Mouse (Mus musculus): ENCODE measurements around the gene Metap1. TPM values are rescaled to one million over a fixed set of nuclear protein-coding genes. Genes with fewer than 3 reads are reported as not detected.
"Not testable (repeated sequence)": the region's sequence is repeated elsewhere in the genome, so short reads cannot be mapped to it uniquely, and the experiment has no call there.

Gene Metap1
- polyA plus RNA-seq, 1 experiment from 2014 or later: 49.2 TPM

DNA sequence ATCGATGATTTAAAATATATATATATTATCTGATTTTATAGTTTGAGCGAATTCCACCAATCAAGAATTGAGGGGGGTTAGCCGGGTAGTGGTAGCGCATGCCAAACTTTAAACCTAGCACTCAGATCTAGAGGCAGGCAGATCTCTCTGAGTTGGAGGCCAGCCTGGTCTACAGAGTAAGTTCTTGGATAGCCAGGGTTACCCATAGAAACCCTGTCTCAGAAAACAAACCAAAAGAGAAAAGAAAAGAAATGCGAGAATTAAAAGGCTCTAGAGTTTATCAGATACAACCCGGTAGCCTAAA, 671 bp upstream of the Metap1 start:
- no peaks in the 10 kb centered on the region for H3K27me3 ChIP-seq (ENCODE audit: control insufficient read depth, insufficient read depth, low read length)
- no peak overlapping the region for H3K27ac ChIP-seq (ENCODE audit: low read depth, low read length)
- H3K36me3 ChIP-seq (ENCODE audit: control insufficient read depth, insufficient read depth, low read length): peaks cover 2% of the 10 kb centered on the region; the same call in 1 of the 2 replicates
- H3K4me2 ChIP-seq: peak overlapping the region; percentile 41
- no peaks in the 10 kb centered on the region for H3K9me3 ChIP-seq (ENCODE audit: control insufficient read depth, low read length)
- H3K4me1 ChIP-seq (ENCODE audit: control insufficient read depth, insufficient read depth, low read length): peaks cover 8% of the 10 kb centered on the region
- H3K4me3 ChIP-seq (ENCODE audit: low read depth, low read length): peak overlapping the region; percentile 77
- 30% methylated on average over 6 of the region's 6 CpGs for WGBS
- 0 out of 2 replicates have a peak, but pooled peaks have one; percentile 13 for ATAC-seq (ENCODE audit: low FRiP score)
- H3K9ac ChIP-seq (ENCODE audit: low read length): peak overlapping the region; percentile 29; the same call in 1 of the 2 replicates
- peak; percentile 82 for DNase-seq (ENCODE audit: low spot score, missing footprints)

DNA sequence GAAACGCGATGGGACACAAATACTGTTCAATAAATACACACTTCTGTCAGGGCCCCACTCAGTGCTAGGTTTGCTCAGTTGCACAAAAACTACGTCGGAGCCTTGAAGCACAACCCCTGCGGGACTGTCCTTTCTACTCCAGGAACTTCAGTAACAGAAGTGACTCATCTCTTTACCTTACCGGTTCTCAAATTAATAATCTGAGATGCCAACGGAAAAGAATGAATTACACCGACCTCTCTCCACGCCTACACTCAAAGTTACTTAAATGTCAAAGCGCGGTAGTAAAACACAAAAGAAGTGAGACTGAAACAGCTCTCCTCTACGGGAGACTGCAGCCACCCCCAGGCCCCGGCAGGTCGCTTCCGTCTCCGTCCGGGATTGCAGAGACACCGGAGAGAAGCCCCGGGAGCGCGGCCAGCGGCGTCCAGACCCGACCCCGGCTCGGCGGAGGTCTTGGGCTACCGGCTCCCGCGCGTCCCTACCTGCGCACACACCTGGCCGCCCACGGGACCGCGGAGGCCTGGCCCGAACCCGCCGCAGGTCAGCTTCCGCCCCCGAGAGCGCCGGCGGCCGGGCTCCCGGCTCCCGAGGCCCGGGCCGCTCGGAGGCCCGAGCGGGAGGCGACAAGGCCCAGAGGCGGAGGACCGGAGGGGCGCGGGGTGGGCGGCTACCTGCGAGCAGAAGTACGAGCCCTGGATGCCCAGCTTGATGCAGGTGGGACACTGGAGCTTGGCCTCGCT, 560 bp downstream of the Metap1 start:
- peak overlapping the region; percentile 7; the same call in 1 of the 2 replicates for H3K27ac ChIP-seq (ENCODE audit: low read depth, low read length)
- H3K4me3 ChIP-seq (ENCODE audit: low read depth, low read length): peak overlapping the region; percentile 77
- no peaks in the 10 kb centered on the region for H3K9me3 ChIP-seq (ENCODE audit: control insufficient read depth, low read length)
- under 1% methylated on average over 60 of the region's 61 CpGs for WGBS
- peak overlapping the region; percentile 68 for H3K4me2 ChIP-seq
- peaks cover 8% of the 10 kb centered on the region for H3K4me1 ChIP-seq (ENCODE audit: control insufficient read depth, insufficient read depth, low read length)
- DNase-seq (ENCODE audit: low spot score, missing footprints) (peak; percentile 90), ATAC-seq (ENCODE audit: low FRiP score) (no peak)
- peak overlapping the region; percentile 84 for H3K9ac ChIP-seq (ENCODE audit: low read length)
- no peaks in the 10 kb centered on the region for H3K27me3 ChIP-seq (ENCODE audit: control insufficient read depth, insufficient read depth, low read length)
- H3K36me3 ChIP-seq (ENCODE audit: control insufficient read depth, insufficient read depth, low read length): peaks cover 9% of the 10 kb centered on the region; the same call in 1 of the 2 replicates

DNA sequence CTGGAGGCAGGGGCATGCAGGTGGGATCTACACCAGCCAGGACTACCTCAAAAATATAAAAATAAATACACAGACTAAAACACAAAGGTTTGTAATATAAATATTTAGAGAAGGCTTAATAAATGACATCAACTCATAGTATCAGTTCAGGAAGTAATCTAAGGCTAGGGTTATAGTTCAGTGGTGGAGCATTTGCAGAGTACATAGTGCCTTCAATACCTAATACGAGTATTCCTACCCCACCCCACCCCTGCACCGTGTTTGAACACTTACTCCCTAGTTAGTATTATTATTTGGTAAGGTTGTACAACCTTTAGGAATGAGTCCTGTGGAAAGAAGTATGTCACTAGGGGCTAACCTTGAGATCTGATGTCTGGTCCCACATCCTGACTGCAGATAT, 6.1 kb downstream of the Metap1 start:
- Histone ChIP-seq H3K4me2 (no peak overlapping the region), H3K9me3 (ENCODE audit: control insufficient read depth, low read length) (no peaks in the 10 kb centered on the region), H3K4me3 (ENCODE audit: low read depth, low read length) (no peak overlapping the region), H3K27ac (ENCODE audit: low read depth, low read length) (no peak overlapping the region), H3K9ac (ENCODE audit: low read length) (no peak overlapping the region), H3K36me3 (ENCODE audit: control insufficient read depth, insufficient read depth, low read length) (peaks cover 14% of the 10 kb centered on the region; the same call in 1 of the 2 replicates), H3K4me1 (ENCODE audit: control insufficient read depth, insufficient read depth, low read length) (peaks cover 7% of the 10 kb centered on the region), H3K27me3 (ENCODE audit: control insufficient read depth, insufficient read depth, low read length) (no peaks in the 10 kb centered on the region)
- 97% methylated on average over 2 of the region's 2 CpGs for WGBS
- ATAC-seq (ENCODE audit: low FRiP score) (no peak), DNase-seq (ENCODE audit: low spot score, missing footprints) (no peak)

DNA sequence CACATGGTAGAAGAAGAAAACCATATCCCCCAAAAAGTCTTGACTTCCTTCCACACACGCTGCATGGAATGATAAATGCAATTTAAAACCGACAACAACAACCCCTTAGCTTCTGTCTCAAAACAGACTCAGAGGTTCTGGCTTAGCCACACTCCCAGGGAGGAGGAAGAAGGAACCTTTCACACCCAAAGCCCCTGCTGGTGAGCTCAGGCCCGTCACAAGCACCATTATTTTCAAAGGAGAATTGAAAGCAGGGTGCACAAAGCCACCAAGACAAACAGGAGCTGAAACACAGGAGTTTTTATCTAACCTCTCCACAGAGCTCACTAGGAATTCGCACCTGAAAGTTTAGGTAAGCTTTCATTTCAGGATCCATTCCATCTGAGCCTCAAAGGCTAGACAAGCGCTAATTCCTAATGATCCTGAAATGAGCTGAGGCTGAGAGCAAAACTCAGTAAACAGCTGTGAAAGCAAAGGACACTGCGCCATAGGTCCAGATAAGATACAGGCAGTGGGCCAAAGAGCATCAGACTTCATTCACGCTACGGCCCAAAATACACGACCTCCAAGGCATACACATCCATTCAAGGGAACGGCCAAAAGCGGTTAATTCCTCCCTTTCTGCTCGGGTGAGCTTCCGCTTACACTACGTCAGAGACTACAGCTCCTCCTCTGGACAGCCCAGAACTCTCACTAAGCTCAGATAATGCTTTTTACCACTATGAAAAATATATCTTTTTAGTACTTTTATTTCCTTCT, 7.6 kb downstream of the Metap1 start:
- Histone ChIP-seq H3K4me2 (no peak overlapping the region), H3K4me1 (ENCODE audit: control insufficient read depth, insufficient read depth, low read length) (no peaks in the 10 kb centered on the region), H3K9ac (ENCODE audit: low read length) (no peak overlapping the region), H3K27ac (ENCODE audit: low read depth, low read length) (no peak overlapping the region), H3K9me3 (ENCODE audit: control insufficient read depth, low read length) (no peaks in the 10 kb centered on the region), H3K27me3 (ENCODE audit: control insufficient read depth, insufficient read depth, low read length) (no peaks in the 10 kb centered on the region), H3K36me3 (ENCODE audit: control insufficient read depth, insufficient read depth, low read length) (peaks cover 14% of the 10 kb centered on the region; the same call in 1 of the 2 replicates), H3K4me3 (ENCODE audit: low read depth, low read length) (no peak overlapping the region)
- WGBS: 69% methylated on average over 14 of the region's 14 CpGs
- ATAC-seq (ENCODE audit: low FRiP score): no peak
- DNase-seq (ENCODE audit: low spot score, missing footprints): no peak

DNA sequence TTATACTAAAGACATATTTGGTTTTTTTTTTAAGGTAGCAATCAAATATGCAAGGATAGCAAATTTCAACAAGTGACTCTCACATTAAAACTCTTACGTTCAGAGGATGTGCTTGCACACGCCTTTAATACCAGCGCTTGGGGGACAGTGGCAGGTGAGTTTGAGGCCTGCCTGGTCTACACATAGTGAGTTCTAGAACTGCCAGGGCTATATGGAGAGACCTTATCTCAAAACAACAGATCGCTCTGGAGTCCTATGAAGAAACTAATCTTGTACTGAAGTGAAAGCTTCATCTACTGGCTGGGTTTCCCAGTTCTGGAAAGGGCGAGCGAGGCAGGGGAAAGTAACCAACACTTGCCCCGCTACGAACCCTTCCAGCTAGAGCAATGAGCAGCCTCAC, 9.8 kb downstream of the Metap1 start:
- DNase-seq (ENCODE audit: low spot score, missing footprints) (no peak), ATAC-seq (ENCODE audit: low FRiP score) (no peak)
- Histone ChIP-seq H3K4me1 (ENCODE audit: control insufficient read depth, insufficient read depth, low read length) (no peaks in the 10 kb centered on the region), H3K4me3 (ENCODE audit: low read depth, low read length) (no peak overlapping the region), H3K27ac (ENCODE audit: low read depth, low read length) (no peak overlapping the region), H3K9ac (ENCODE audit: low read length) (no peak overlapping the region), H3K27me3 (ENCODE audit: control insufficient read depth, insufficient read depth, low read length) (no peaks in the 10 kb centered on the region), H3K4me2 (no peak overlapping the region), H3K36me3 (ENCODE audit: control insufficient read depth, insufficient read depth, low read length) (peaks cover 10% of the 10 kb centered on the region; the same call in 1 of the 2 replicates), H3K9me3 (ENCODE audit: control insufficient read depth, low read length) (no peaks in the 10 kb centered on the region)
- 97% methylated on average over 8 of the region's 8 CpGs for WGBS

DNA sequence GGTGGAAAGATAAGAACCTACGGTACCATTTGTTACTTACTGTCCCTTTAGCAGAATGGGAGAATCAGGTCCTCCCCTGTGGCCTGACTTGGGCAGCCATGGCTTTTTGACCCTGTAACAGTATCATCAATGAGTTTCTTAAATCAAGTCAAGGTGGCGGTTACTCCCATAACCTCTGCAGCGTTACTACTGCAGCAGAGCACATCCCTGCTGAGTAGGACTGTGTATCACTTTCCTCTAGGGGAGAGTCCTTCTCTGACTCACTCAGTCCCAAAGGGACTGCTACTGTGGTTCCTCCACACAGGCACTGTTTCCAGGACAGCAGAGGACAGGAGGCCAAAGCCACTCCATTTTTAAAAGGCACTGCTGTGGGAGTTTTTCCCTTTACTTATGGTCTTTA, 18.2 kb downstream of the Metap1 start:
- Histone ChIP-seq H3K4me1 (ENCODE audit: control insufficient read depth, insufficient read depth, low read length) (no peaks in the 10 kb centered on the region), H3K4me2 (no peak overlapping the region), H3K9me3 (ENCODE audit: control insufficient read depth, low read length) (no peaks in the 10 kb centered on the region), H3K36me3 (ENCODE audit: control insufficient read depth, insufficient read depth, low read length) (peaks cover 5% of the 10 kb centered on the region; the same call in 1 of the 2 replicates), H3K4me3 (ENCODE audit: low read depth, low read length) (no peak overlapping the region), H3K27me3 (ENCODE audit: control insufficient read depth, insufficient read depth, low read length) (no peaks in the 10 kb centered on the region), H3K27ac (ENCODE audit: low read depth, low read length) (no peak overlapping the region), H3K9ac (ENCODE audit: low read length) (no peak overlapping the region)
- no peak for ATAC-seq (ENCODE audit: low FRiP score)
- WGBS: 87% methylated on average over 3 of the region's 3 CpGs
- no peak for DNase-seq (ENCODE audit: low spot score, missing footprints)

DNA sequence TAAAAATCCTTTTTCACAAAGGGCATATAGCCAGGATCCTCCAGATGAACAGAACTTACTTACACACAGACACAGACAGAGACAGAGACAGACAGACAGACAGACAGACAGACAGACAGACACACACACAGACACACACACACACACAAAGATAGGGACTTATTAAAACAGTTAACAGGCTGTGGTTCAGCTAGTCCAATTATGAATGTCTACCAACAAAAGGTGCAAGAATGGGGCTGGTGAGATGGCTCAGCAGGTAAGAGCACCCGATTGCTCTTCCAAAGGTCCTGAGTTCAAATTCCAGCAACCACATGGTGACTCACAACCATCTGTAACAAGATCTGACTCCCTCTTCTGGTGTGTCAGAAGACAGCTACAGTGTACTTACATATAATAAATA, 22.7 kb downstream of the Metap1 start:
- WGBS: 86% methylated on average over 1 of the region's 1 CpGs

DNA sequence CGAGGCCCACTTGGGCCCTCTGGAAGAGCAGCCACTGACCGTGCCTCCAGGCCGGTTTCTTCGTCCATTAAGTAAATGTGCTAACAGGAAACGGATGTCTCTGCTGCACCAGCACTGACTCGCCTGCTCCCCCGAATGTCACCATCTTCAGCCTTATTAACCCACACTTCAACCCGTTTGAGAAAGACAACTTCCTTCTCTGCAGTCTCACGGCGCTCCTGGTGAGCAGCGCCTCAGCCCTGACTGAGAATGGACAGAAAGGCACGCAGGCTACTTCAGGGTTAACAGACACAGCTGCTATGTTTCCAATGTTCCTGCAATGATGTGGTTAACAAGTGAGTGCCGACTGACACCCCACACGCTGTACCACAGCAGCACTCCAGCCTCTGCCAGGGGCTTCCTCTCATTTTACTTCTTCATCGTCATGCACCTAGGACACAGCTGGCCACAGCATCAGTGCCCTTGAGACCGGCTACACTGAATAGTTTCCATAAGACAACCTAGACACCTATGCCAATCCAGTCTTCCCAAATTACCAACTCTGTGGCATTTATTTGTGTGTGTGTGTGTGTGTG, 24.7 kb downstream of the Metap1 start:
- H3K9me3 ChIP-seq (ENCODE audit: control insufficient read depth, low read length): no peaks in the 10 kb centered on the region
- ATAC-seq (ENCODE audit: low FRiP score): no peak

More for the DNA sequence above, 22.7 kb downstream of the Metap1 start:
- H3K4me3 ChIP-seq (ENCODE audit: low read depth, low read length); H3K4me1 ChIP-seq (ENCODE audit: control insufficient read depth, insufficient read depth, low read length); H3K27ac ChIP-seq (ENCODE audit: low read depth, low read length); H3K36me3 ChIP-seq (ENCODE audit: control insufficient read depth, insufficient read depth, low read length); H3K9ac ChIP-seq (ENCODE audit: low read length); H3K9me3 ChIP-seq (ENCODE audit: control insufficient read depth, low read length); H3K4me2 ChIP-seq; H3K27me3 ChIP-seq (ENCODE audit: control insufficient read depth, insufficient read depth, low read length); ATAC-seq (ENCODE audit: low FRiP score): not testable (repeated sequence)
- DNase-seq (ENCODE audit: low spot score, missing footprints): peak; percentile 77

DNA sequence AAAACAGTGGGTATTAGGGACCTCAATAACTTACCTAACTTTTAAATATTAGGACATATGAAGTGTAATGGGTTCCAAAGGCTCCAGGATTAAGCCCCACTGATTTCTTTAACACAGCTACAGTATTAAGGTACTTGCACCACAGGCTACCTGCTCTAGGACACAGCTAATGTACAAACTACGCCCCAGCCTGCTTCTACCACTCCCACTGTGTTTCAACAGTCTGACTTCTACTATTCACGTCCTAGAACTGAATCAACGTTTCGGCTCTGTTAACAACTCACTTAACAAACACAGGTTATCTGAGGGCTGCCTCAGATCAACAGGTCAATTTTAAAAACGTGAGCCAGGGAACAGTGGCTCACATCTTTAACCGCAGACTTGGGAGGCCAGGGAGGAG, 25.5 kb downstream of the Metap1 start:
- Histone ChIP-seq H3K4me1 (ENCODE audit: control insufficient read depth, insufficient read depth, low read length) (no peaks in the 10 kb centered on the region), H3K9me3 (ENCODE audit: control insufficient read depth, low read length) (no peaks in the 10 kb centered on the region), H3K36me3 (ENCODE audit: control insufficient read depth, insufficient read depth, low read length) (peaks cover 10% of the 10 kb centered on the region), H3K27ac (ENCODE audit: low read depth, low read length) (no peak overlapping the region), H3K9ac (ENCODE audit: low read length) (no peak overlapping the region), H3K4me2 (no peak overlapping the region), H3K4me3 (ENCODE audit: low read depth, low read length) (no peak overlapping the region), H3K27me3 (ENCODE audit: control insufficient read depth, insufficient read depth, low read length) (no peaks in the 10 kb centered on the region)
- 91% methylated on average over 6 of the region's 6 CpGs for WGBS
- ATAC-seq (ENCODE audit: low FRiP score) (no peak), DNase-seq (ENCODE audit: low spot score, missing footprints) (no peak)

More for the DNA sequence above, 24.7 kb downstream of the Metap1 start:
- no peak overlapping the region for H3K4me2 ChIP-seq
- H3K27me3 ChIP-seq (ENCODE audit: control insufficient read depth, insufficient read depth, low read length): no peaks in the 10 kb centered on the region
- H3K36me3 ChIP-seq (ENCODE audit: control insufficient read depth, insufficient read depth, low read length): peaks cover 9% of the 10 kb centered on the region; the same call in 1 of the 2 replicates
- WGBS: 91% methylated on average over 16 of the region's 16 CpGs
- no peak overlapping the region for H3K27ac ChIP-seq (ENCODE audit: low read depth, low read length)
- H3K9ac ChIP-seq (ENCODE audit: low read length): no peak overlapping the region
- H3K4me3 ChIP-seq (ENCODE audit: low read depth, low read length): no peak overlapping the region
- no peak for DNase-seq (ENCODE audit: low spot score, missing footprints)
- no peaks in the 10 kb centered on the region for H3K4me1 ChIP-seq (ENCODE audit: control insufficient read depth, insufficient read depth, low read length)

All from midbrain, embryonic 11.5 days (tissue).